Mouse (Mus musculus) left cerebral cortex, adult 9 months (tissue): ENCODE results near the gene H1foo.
A peak's percentile ranks its signal among the peaks of the same experiment; 100 is the strongest.

ENCODE experiments used
- DNase-seq, 2 experiments: peaks; one replicate each; pipeline ENCODE4 v3.0.0; 2022; ENCODE audit warnings: low spot score in 2 of 2

Gene H1foo

GRCm38 (mm10) chr6:115986472-115987095 is 41.8 kb downstream of the H1foo start:
- no peak for DNase-seq

DNA sequence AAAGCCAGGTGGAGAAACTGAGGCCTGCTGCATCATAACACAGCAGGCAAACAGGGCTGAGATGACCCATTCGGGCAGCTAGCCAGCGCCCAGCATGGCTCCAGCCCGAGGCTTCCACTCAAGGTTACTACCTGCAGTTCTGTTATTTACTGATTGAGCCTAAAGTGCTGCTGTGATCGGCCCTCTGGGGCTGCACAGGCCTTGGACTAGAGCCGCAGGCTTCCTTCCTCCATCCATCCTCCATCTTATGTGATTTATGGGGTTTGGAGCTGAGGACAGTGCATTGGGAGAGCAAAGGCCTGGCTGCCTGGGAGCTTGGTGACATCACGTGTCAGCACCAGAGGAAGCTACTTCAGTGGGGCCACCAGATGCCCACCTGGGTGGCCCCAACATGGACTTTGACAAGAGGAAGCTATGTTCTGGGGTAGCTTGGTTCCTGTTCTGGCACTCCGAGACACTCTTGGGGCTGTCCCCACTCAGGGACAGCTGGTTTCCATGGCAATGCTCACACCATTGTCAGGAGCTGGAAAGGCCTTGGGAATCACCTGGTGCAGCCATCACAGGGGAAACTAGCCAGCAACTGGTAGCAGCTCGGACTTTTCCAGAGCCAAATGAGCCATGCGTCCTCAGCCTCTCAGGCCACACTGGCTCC is 42.5 kb downstream of the H1foo start:
- DNase-seq: no peak

- DNase-seq: no peak
These were observed 44.3 kb downstream of the H1foo start for GRCm38 (mm10) chr6:115989032-115989431.

DNA sequence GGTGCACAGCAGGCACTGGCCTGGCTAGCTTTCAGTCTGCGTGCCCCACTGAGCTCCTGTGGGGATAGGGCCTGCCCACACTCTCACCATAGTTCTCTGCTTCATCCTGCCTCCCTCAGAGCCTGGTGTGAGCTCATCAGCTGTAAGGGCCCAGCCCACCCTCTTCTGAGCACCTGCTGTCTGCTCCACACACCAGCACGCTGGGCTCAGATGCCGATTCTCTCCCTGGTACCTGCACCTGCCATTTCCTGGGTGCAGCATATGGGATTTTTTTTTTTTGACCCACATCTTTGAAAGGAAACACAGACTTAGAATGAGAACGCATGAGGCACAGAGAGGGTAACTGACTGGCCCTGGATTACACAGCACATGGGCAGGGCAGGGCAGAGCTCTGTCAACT is 44.9 kb downstream of the H1foo start:
- DNase-seq: peak in 1 of 2 experiments; percentile 74

GRCm38 (mm10) chr6:115990056-115990455 is 45.3 kb downstream of the H1foo start:
- DNase-seq: peak in 1 of 2 experiments; percentile 59

DNA sequence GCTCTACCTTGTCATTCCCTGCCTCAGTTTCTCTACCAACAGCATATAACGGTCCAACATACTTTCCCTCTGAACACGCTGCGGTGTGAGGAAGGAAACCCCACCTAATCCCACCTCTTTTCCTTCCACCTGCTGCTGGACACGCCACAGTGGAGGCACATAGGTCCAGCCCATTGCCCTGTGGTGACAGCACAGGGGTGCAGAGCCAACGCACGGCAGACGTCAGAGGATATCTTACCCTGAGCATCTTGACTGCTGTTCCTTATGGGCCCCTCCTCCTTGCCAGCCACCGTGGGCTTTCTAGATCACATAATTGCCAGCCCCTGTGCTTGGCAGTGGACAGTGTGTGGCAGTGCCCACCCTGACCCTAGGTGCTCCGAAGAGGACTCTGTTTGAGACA is 45.7 kb downstream of the H1foo start:
- DNase-seq: no peak

DNA sequence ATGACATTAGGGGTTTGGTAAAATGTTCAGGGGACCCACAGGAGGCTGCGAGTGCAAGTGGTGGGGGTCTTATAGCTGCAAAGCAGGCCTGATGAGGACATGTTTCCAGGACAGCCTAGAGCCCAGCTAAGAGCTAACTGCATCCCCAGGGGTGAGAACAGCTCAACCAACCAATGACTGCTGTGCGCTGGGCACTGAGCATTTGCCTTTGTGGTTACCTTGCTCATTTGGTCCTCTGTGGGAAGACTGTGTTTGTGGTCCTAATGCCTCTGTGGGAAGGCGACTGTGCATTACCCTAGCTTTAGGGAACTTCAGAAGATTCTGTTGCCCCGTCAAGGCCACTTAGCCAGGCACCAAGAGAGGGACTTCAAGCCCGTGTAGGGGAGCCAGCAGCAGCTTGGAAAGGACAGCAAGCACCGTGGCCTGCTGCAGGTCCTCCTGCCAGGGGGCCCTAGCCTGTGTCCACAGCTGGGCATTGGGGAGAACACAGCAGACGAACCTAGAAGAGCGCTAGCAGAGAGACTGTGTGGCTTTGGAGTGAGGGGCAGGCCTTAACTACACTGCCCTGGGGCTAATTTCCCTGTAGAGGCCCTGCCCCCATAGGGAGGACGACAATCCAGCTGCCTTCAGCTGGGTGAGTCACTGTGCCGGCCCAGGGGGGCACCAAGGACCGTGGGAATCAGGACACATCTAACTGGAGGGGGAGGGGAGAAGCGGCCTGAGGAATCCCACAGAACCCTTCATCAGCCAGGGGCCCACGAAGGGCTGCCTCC is 46.6 kb downstream of the H1foo start:
- no peak for DNase-seq

DNA sequence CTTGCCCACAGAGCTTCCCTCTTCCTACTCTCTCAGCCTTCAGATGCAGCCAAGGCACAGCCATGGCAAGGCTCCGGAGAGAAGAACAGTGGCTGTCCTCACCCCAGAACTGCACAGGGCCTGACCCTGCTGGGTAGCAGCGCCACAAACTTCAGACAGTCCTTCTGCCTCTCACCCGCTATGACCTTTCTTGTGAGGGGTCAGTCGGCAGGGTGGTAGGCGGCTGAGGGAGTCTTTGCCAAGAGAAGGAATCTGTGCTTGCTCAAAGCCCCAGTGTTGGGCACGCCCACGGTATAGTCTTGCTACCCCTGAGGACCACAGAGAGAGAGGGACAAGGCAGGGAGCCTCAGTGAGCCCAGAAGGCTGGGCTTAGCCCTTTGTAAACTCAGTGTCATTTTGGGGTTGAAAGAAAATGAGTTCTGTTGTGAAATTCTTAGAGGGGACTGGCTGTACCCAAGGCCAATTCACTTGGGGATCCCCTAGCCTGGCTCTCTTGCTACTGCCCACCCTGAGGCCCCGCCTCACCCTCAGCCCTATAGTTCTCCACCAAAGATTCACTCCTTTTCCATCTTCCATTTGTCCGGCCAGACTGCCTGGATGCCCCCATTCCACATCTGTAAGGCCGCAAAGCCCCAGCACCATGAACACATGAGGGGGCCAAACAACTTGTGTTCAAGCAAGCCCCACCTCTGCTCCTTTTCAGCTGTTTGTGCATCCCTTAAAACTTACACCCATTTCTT is 47.3 kb downstream of the H1foo start:
- DNase-seq: no peak

- no peak for DNase-seq
These were observed 48.2 kb downstream of the H1foo start for GRCm38 (mm10) chr6:115992981-115993380.

DNA sequence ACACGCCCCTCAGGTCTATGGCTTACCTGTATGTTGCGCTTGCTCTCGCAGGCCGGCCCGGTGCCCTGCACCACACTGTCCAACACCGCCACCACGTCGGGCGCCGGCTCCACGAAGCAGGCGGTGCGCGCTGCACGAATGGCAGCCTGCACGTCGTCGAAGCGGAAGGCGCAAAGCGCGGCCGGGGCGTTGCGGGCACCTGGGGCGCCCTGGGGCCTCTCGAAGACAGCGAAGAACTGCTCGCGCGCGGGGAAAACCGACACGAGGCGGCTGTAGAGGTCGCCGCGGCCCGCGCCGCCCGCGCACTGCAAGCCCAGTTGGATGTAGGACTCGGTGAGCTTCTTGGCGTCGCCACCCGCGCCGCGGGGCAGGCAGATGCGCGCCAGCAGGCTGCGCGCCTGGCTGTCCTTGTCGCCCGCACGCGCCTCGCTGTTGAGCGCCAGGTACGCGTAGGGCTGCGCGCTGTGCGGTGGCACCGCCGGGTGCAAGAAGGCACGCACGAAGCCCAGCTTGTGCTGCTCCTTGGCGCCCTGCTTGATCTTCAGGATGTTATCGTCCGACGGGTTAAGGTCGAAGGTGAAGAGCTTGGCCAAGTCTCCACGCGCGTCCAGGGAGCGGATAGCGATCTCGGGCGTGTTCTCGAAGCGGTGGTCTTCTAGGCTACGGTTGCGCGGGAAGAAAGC is 48.9 kb downstream of the H1foo start:
- DNase-seq: no peak

DNA sequence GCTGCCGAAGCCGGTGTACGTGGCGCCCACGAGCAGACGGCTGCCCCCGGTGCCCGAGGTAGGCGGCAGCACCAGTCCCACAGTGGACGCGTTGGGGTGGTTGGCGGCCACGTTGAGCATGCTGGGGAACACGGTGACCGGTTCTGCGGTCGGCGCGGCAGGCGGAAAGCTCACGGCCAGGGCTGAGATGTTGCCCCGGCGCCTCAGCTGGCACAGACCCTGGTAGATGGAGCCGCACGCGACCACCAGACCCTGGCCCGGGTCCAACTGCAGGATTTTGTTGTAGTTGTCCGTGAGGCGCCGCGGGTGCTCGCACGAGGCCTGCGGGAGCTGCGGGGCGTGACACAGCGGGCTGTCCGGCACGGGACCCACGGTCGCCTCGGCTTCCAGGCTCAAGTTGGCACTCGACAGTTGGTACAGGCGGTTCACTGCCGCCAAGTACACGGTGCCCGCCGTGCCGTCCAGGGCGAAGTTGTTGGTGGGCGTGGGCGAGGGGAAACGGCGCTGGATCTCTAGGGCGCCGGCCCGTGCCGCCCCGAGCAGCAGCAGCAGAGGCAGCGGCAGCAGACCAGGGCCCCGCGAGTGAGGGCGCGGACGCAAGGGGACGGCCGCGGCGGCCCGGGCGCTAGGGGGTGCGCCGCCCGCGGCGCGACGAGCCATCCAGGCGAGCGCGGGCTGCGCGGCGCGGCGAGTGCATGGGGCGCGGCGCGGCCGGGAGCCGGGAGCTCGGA is 49.6 kb downstream of the H1foo start:
- DNase-seq: no peak

DNA sequence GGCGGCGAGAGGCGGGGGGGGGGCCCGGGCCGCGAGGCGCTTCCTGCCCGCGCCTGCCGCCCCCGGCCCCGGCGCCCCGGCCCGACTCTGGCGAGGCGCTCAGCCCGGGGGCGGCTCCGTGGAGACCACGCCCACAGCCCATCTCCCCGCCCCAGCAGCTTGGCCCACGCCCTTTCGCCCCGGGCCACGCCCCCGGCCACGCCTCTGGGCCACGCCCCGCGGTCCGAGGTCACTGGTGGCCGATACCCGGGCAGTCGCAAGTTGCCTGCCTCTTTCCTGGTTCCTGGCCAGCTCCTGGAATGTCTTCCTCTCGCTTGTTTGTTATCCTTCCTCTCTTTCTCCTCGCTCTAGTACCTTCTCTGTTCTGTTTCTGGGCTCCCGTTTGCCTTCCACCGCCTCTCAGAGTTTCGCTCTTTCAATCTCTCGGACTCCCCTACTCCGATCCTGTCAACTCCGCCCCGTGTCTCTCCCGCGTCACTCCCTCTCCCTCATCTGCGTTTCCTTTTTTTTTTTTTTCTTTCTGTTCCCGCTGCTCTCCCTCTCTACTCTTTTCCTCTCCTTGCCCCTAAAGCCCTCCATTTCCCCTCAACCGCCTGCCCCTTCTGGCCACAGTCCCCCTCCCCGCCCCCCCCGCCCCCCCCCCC is 50.3 kb downstream of the H1foo start, which contains the start of gene Plxnd1:
TSS of gene Plxnd1 (minus strand) at position 129 of the 644 bp plus-strand sequence.
- peak in 1 of 2 experiments; percentile 84 for DNase-seq

DNA sequence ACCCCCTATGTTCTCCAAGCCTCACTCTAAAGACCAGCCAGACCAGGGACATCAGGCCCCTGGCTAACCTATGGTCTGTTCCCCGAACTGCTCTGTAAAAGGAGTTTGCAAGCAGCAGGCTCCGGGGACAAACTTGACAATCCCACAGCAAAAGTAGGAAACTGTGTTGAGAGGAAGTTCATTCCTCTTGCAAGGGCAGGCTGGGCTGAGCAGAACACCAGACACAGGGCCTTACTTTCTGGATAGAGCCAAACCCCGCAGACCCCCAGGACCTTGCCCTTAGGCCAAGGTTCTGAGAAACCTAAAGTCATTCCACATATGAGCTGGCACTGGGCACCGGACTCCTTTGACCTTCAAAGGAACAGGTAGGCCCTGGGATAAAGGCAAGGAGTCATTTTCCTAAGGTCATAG is 50.8 kb downstream of the H1foo start:
- no peak for DNase-seq

GRCm38 (mm10) chr6:115996171-115996851 is 51.6 kb downstream of the H1foo start:
- no peak for DNase-seq

DNA sequence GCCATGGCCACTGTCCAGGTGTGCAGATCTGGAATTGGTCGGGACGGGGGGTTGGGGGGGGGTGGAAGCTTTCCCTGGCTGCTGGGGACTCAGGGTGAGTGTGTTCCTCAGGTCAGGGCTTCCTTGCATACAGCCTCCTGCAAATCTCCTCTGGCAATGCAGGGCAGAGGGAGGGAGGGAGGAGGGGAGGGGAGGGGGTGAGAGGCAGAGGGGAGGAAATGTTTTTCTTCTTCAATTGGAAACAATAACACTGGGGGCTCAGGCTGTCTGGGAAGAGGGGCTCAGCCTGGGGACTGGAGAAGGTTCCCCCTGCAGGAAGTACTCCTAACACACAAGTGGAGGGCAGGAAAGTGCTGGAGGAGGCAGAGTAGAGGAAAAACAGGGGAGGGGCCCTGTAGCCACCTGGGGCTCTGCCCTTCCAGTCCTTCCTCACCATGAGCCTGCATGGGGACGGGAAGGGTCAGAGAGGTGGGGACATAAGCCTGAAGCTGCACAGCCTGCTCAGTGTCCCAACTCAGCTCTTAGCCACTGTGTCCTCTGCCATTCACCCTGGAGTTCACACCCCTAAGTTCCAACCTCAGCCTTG is 53.1 kb downstream of the H1foo start:
- DNase-seq: no peak

GRCm38 (mm10) chr6:115998758-115999157 is 54.0 kb downstream of the H1foo start:
- no peak for DNase-seq

DNA sequence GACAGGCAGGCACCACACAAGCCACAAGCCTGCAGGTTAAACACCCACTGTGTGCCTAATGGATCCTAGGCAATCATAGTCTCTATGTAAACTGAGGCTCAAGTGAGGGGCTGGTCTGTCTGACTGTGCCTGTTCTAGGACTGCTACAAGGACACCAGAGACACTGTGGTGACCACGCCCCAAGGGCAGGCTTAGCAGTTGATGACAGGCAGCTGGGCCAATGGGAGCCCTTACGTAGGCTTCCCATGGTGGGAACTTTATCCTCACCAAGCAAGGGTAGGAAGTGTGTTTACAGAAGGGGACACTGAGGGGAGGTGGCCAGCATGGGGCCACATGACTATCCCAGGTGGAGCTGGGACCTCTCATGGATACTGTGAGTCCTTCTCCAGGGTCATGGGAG is 54.5 kb downstream of the H1foo start:
- no peak for DNase-seq
